30 mouse cellular contexts compared by ENCODE assay signal in the genomic region with DNA sequence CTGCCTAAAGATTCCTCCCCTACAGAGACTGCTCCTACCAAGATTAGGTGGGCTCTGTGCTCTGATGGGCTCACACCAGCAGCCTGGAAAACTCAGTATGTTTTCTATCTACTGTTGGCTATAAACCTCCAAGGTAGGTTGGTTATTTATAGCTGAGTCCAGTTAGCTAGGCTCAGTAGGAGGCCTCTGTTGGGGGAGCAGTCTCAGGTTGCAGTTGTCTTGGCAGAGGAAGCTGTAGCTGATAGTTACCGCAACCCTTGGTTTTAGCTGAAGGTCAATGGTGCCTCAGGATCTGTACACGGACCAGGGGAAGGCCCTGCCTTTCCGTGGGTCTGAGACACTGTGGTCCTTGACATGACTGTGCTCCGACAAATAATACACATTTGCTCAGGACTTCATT. TPM values are rescaled to one million over a fixed set of nuclear protein-coding genes. Genes with fewer than 3 reads are reported as not detected.
DNase-seq lines count a peak whose midpoint lies in the region; ATAC-seq and TF ChIP-seq lines count a peak whose summit lies in the region.
"Had no signal": no experiment of that assay in that cellular context is flagged by ENCODE, and none has a peak within 500 bp of the region (broad histone marks: within the 10 kb centered on the region; RNA-seq: fewer than 3 reads in every experiment).

No protein-coding gene starts in this region.

- intact Hi-C loops in gastrocnemius, adult 2 months (cut with DNase I): no loop called here

- H3K9me3 ChIP-seq in liver, embryonic 11.5 days (ENCODE audit: control insufficient read depth, low read length): no peaks in the 10 kb centered on the region
- H3K9me3 ChIP-seq in liver, postnatal 0 days (ENCODE audit: low read length): no peaks in the 10 kb centered on the region
- peaks cover 3% of the 10 kb centered on the region; the same call in 1 of the 2 replicates for H3K9me3 ChIP-seq in heart, embryonic 16.5 days (replicated peaks; ENCODE audit: control insufficient read depth, low read length)
- H3K9me3 ChIP-seq: forebrain, embryonic 13.5 days; limb, embryonic 15.5 days; liver, embryonic 15.5 days; stomach, embryonic 15.5 days had no signal

- TF ChIP-seq EP300 in liver, postnatal 0 days (IDR thresholded peaks at IDR 0.05; ENCODE audit: low read depth): no peak

- peak overlapping the region; percentile 87 for H3K27ac ChIP-seq in gastrocnemius, adult 2 months
- no peak overlapping the region for H3K27ac ChIP-seq in liver, embryonic 11.5 days (ENCODE audit: low read depth, low read length)
- H3K27ac ChIP-seq in liver, postnatal 0 days (ENCODE audit: low read depth): no peak overlapping the region
- H3K27ac ChIP-seq in heart, embryonic 16.5 days (ENCODE audit: low read length): peak overlapping the region; percentile 66
- H3K27ac ChIP-seq: forebrain, embryonic 13.5 days; hindbrain, embryonic 14.5 days; kidney, postnatal 0 days; left cerebral cortex, adult 2 months; limb, embryonic 15.5 days; liver, embryonic 15.5 days; macrophage; midbrain, embryonic 10.5 days; stomach, embryonic 15.5 days had no signal

- no peak overlapping the region; the same call in 1 of the 2 replicates for H3K4me3 ChIP-seq in gastrocnemius, adult 2 months
- no peak overlapping the region for H3K4me3 ChIP-seq in liver, embryonic 11.5 days (ENCODE audit: low read depth, low read length)
- H3K4me3 ChIP-seq in liver, postnatal 0 days (ENCODE audit: low read depth, low read length): no peak overlapping the region
- H3K4me3 ChIP-seq in heart, embryonic 16.5 days (ENCODE audit: low read length): no peak overlapping the region
- H3K4me3 ChIP-seq: forebrain, embryonic 13.5 days; left cerebral cortex, adult 2 months; limb, embryonic 15.5 days; liver, embryonic 15.5 days; midbrain, embryonic 10.5 days; myocyte; stomach, embryonic 15.5 days had no signal

- peak; percentile 82 for DNase-seq in gastrocnemius, adult 2 months
- DNase-seq in gastrocnemius, postnatal 4 days (ENCODE audit: low spot score in 2 of 2): no peak
- DNase-seq in liver, embryonic 11.5 days (ENCODE audit: low spot score): peak; percentile 8
- DNase-seq in liver, postnatal 0 days: no peak
- DNase-seq in ovary, postnatal 14 days (ENCODE audit: low spot score): no peak
- DNase-seq: adrenal gland, postnatal 10 days; cerebellum, adult 2 months; cerebellum, postnatal 36 days; embryo, embryonic 11 days; kidney, adult 18-20 months; left cerebral cortex, postnatal 4 days; right cerebral cortex, adult 18-20 months; right cerebral cortex, postnatal 4 days; thymus, postnatal 25 days had no signal

- H3K27me3 ChIP-seq in liver, embryonic 11.5 days (replicated peaks; ENCODE audit: control insufficient read depth, insufficient read depth, low read length): peaks cover 16% of the 10 kb centered on the region
- peaks cover 17% of the 10 kb centered on the region; the same call in 1 of the 2 replicates for H3K27me3 ChIP-seq in liver, postnatal 0 days (ENCODE audit: insufficient read depth, low read length)
- H3K27me3 ChIP-seq in heart, embryonic 16.5 days (ENCODE audit: control insufficient read depth, insufficient read depth, low read length): peaks cover 18% of the 10 kb centered on the region

- no peaks in the 10 kb centered on the region for H3K36me3 ChIP-seq in liver, embryonic 11.5 days (ENCODE audit: control insufficient read depth, insufficient read depth, low read length)
- no peaks in the 10 kb centered on the region for H3K36me3 ChIP-seq in liver, postnatal 0 days (replicated peaks; ENCODE audit: insufficient read depth, low read length)
- no peaks in the 10 kb centered on the region for H3K36me3 ChIP-seq in heart, embryonic 16.5 days (ENCODE audit: control insufficient read depth, insufficient read depth)
- H3K36me3 ChIP-seq: limb, embryonic 15.5 days; liver, embryonic 15.5 days; midbrain, embryonic 10.5 days; stomach, embryonic 15.5 days had no signal

- H3K4me1 ChIP-seq in liver, embryonic 11.5 days (replicated peaks; ENCODE audit: control insufficient read depth, insufficient read depth, low read length): no peaks in the 10 kb centered on the region
- no peaks in the 10 kb centered on the region for H3K4me1 ChIP-seq in liver, postnatal 0 days (ENCODE audit: insufficient read depth)
- H3K4me1 ChIP-seq in heart, embryonic 16.5 days (ENCODE audit: control insufficient read depth, insufficient read depth, low read length): peaks cover 4% of the 10 kb centered on the region; the same call in 1 of the 2 replicates
- H3K4me1 ChIP-seq: liver, embryonic 15.5 days; stomach, embryonic 15.5 days had no signal

- ATAC-seq in liver, embryonic 11.5 days (replicated peaks; ENCODE audit: low FRiP score): no peak
- no peak for ATAC-seq in liver, postnatal 0 days
- ATAC-seq in heart, embryonic 16.5 days (replicated peaks; ENCODE audit: extremely low read depth, insufficient read depth, low FRiP score): no peak; the same call in 1 of the 2 replicates
- no peak for ATAC-seq in megakaryocyte-erythroid progenitor cell, adult 5-6 weeks (replicated peaks; ENCODE audit: low FRiP score, low TSS enrichment, poor library complexity, severe bottlenecking)
- ATAC-seq: forebrain, embryonic 13.5 days; inflammation-experienced regulatory T-cells, adult 6 months; midbrain, embryonic 16.5 days had no signal

- no peak overlapping the region for H3K9ac ChIP-seq in liver, embryonic 11.5 days (ENCODE audit: low read depth, low read length)
- no peak overlapping the region for H3K9ac ChIP-seq in liver, postnatal 0 days (replicated peaks)
- H3K9ac ChIP-seq in heart, embryonic 16.5 days (ENCODE audit: low read length): no peak overlapping the region
- H3K9ac ChIP-seq: forebrain, embryonic 13.5 days; hindbrain, embryonic 14.5 days; limb, embryonic 15.5 days; liver, embryonic 15.5 days; stomach, embryonic 15.5 days had no signal

- WGBS in liver, embryonic 11.5 days: 77% methylated on average over 4 of the region's 4 CpGs
- 68% methylated on average over 4 of the region's 4 CpGs for WGBS in liver, postnatal 0 days (ENCODE audit: insufficient replicate concordance)
- 48% methylated on average over 4 of the region's 4 CpGs for WGBS in heart, embryonic 16.5 days

- no peak overlapping the region for H3K4me2 ChIP-seq in liver, embryonic 11.5 days
- H3K4me2 ChIP-seq in liver, postnatal 0 days (ENCODE audit: low read depth, low read length): no peak overlapping the region
- H3K4me2 ChIP-seq in heart, embryonic 16.5 days (ENCODE audit: low read depth, low read length): no peak overlapping the region; the same call in 1 of the 2 replicates
- H3K4me2 ChIP-seq: forebrain, embryonic 13.5 days; hindbrain, embryonic 14.5 days; limb, embryonic 15.5 days; liver, embryonic 15.5 days; stomach, embryonic 15.5 days had no signal

- TF ChIP-seq CTCF in gastrocnemius, adult 2 months (IDR thresholded peaks at IDR 0.05): no peak
- no peak for TF ChIP-seq CTCF in liver, postnatal 0 days (IDR thresholded peaks at IDR 0.05; ENCODE audit: low read depth)

RNA-seq across cellular contexts. Expression of a gene that starts 8.5 kb away (rescaled TPM):
- 1 to 10 TPM in 1 of 2 experiments, under 1 TPM in 1; 0.82 to 1.6 TPM for total RNA-seq in gastrocnemius, adult 2 months (2021)
- not detected for total RNA-seq in gastrocnemius, postnatal 4 days (2021)
- polyA plus RNA-seq in liver, embryonic 11.5 days (2014; fragmentation: Nextera tagmentation; extraction: Ambion mirVana): not detected in 2 replicates
- not detected in 2 replicates for polyA plus RNA-seq in liver, postnatal 0 days (2015; fragmentation: Nextera tagmentation; extraction: Ambion mirVana)
- polyA plus RNA-seq in heart, embryonic 16.5 days (2015; fragmentation: Nextera tagmentation; extraction: Ambion mirVana): not detected in 2 replicates
- not detected in 2 replicates for total RNA-seq in megakaryocyte-erythroid progenitor cell, adult 5-6 weeks (2014; fragmentation: Nextera tagmentation)
- total RNA-seq in megakaryocyte-erythroid progenitor cell, adult 5-6 weeks (2017): not detected in 2 replicates
- total RNA-seq: adrenal gland, postnatal 10 days; left cerebral cortex, adult 2 months had no signal
- polyA plus RNA-seq: cerebellum, adult 2 months; hindbrain, embryonic 14.5 days; inflammation-experienced regulatory T-cells, adult 6 months; kidney, postnatal 0 days; limb, embryonic 15.5 days; liver, embryonic 15.5 days; lung, embryonic 16.5 days; macrophage; myocyte; neural tube, embryonic 14.5 days had no signal

Comparison
In these comparisons a context has a peak if more than half of its experiments do, and no peak if none do; other contexts are left out.
1. DNase-seq: peak in gastrocnemius, adult 2 months (single experiment) and liver, embryonic 11.5 days (single experiment); none in gastrocnemius, postnatal 4 days (0 of 2), liver, postnatal 0 days (single experiment) and ovary, postnatal 14 days (single experiment).
2. H3K27ac ChIP-seq: peak in gastrocnemius, adult 2 months (single experiment) and heart, embryonic 16.5 days (single experiment); none in liver, embryonic 11.5 days (single experiment) and liver, postnatal 0 days (single experiment).